Mouse (Mus musculus) gastrocnemius, postnatal 14 days (tissue): ENCODE results near the gene Lgals7. TPM values are rescaled to one million over a fixed set of nuclear protein-coding genes. Genes with fewer than 3 reads are reported as not detected.
A peak's percentile ranks its signal among the peaks of the same experiment; 100 is the strongest.

Experiments used
- DNase-seq: peaks from one replicate; pipeline ENCODE4 v3.0.0; 2021; ENCODE audit warnings: mixed read lengths
- intact Hi-C: fragments of 180-260 bp; cut with DNase I; formaldehyde crosslinking; loops from one replicate; pipeline ENCODE4 v1.15.1; 2025; ENCODE audit warnings: low total_unique reads
- total RNA-seq, 2 experiments: library from RNA; stranded (reverse); gene quantifications; 2 replicates each; pipeline ENCODE4 v1.2.3; 2021

Gene Lgals7
- total RNA-seq, 2 experiments from 2014 or later, result not detected

DNA sequence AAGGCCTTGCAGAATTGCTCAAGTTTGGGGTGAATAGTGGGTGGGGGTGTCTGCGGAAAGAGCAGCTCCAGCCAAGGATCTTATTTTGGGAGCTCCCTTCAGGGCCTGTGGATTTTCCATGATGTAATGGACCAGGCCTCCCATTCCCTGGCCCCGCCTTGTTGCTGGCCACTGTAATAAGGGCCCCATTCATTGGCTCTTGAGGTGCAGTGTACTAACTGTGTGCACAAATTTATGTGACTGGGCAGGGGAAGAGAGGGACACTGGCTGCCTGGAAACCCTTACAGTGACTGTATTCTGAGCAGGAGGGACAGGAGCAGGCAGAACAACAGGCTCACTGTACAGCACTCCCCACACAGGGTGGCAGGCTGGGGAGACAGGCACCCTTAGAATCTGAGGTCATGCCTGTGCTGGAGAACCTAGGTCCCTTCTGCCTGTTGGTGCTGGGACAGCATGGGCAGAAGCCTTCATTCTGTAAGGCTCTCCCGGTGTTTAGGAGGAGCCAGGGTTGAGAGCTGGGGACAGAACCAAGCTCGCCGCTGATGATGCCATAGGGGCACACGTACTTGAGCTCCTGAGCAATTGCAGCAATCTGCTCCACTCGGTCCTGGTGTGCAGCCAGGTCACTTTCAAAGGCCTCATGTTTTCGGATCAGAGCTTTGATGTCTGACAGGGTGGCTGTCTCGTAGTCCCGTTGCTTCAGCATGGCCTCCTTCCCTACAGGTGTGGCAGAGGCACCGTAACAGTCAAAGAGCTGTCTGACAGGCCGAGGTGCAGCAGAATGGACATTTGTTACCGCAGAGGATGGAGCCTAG lies 37.9 kb downstream of the Lgals7 start:
- intact Hi-C loops, result no loop called here
- no peak for DNase-seq

DNA sequence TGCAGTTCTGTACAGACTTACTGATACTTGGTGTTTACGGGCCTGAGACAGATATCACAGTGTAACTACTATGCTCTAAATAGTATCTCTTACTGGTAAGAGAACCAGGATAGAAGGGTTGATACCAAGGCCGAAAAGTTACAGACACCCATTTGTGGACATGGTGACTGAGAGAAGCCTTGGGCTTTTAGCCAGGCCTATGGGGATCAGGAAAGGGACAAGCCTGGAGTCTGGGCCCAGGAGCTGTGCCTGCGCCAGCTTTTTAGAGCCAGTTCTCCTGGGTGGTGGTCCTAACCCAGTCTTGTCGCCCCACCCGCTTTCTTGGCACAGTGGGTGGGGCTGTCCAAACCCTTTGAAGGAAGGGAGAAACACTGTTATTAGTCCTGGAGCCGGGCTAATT lies 38.5 kb downstream of the Lgals7 start:
- DNase-seq, result no peak
- intact Hi-C loops, result no loop called here

DNA sequence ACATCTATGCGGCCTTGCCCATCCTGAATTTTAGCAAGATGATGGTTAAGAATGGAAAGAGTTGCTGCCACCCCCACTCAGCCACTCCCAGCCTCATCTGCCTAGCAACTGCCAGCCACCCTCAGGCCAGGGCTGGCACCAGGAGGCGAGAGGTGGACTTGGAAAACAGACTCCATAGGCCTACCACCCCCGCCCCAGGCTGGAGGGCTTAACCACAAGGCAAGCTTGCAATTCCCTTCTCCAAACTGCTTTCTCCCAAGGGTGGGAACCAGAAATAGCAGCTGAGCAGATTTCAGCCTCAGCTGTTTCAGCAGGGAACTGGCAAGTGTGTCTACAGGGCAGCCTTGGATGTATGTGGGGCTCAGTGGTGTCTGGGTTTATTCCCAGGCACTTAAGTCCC lies 39.2 kb downstream of the Lgals7 start:
- DNase-seq, result no peak
- intact Hi-C loops, result no loop called here

DNA sequence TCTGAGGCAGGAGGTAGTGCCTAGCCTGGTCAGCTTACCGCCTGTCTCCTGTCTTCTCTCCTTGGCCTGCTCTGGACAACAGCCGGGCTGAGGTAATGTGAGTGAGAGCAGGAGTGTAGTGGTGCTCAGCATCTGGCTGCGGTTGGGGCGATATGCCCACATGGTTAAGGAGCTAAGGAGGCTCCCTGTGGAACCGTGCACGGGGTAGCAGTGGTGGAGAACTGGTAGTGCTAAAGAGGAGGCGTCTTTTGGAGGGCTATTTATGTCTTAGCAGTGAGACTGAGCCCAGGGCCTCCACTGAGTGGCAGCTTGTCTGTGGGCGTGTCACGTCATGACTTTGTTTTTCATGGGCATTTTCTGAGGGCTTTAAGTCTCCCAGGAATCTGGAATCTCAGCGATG lies 40.1 kb downstream of the Lgals7 start:
- intact Hi-C loops, result no loop called here
- DNase-seq, result no peak

DNA sequence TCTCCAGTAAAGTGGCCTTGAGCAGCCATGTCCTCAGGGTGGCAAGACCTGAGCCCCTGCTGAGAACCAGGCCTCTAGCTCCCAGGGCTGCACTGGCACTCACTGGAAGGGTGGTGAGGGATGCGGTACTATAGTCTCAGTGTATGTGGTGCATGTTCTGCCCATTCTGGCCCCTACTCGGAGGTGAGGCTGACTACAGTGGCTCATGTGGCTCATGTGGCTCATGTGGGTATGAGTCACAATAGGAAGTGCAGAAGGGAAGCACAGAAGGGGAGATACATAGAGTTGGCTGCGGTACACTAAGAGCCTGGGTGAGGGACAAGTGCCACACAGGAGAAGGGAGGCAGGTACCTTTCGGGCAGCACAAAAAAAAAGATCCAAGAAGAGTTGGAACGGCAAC lies 43.5 kb downstream of the Lgals7 start:
- intact Hi-C loops, result no loop called here
- no peak for DNase-seq

DNA sequence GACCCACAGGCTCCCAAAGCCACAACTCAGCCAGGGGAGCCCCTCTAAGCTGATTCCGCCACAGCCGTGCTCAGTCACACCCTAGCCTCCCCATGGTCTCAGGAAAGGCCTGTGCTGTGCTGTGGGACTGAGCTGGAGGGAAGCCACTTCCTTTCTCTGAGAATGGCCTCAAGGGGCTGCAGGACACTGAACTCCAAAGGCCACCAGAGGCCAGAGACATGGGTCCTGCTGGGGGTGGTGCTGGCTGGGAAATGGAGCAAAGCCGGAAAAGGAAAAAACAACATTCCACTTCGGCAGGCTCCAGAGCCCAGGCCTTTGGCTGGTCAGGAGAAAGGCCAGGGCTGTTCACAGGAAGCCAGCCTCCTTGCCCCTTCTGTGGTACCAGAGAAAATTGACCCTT lies 48.0 kb downstream of the Lgals7 start:
- peak; percentile 48 for DNase-seq
- intact Hi-C loops, result no loop called here

DNA sequence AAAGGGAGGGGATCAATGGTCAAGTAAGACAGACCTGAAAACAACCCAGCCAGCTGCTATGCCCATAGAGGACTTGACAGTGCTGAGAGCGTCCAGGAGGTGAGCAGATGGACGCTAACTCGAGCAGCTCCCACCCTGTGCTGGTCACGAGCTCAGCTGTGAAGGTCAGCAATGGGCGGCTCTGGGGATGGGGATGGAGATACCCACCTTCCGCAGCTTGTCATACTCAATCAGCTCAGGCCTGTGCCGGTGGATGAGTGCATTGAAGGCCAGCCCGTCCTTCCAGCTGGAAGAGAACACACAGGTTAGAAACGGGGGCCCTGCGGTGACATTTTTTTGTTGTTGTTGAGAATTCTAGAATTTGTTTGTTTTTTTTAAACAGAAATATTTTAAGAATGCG lies 49.5 kb downstream of the Lgals7 start:
- intact Hi-C loops, result no loop called here
- DNase-seq, result no peak

Other genes with a start within 250 kb of the Lgals7 start
- gene Acp7, start 232.5 kb upstream of the Lgals7 start, total RNA-seq, result not detected
- gene Fbxo27, start 171.0 kb upstream of the Lgals7 start, total RNA-seq, result 1 to 10 TPM in 1 of 2 experiments, under 1 TPM in 1; 0.82 to 1.4 TPM
- gene Fbxo17, start 147.0 kb upstream of the Lgals7 start, total RNA-seq, result 1 to 10 TPM; 5.6 to 7.3 TPM
- gene Mrps12, start 122.0 kb upstream of the Lgals7 start, total RNA-seq, result 10 to 100 TPM; 43.7 to 48.0 TPM
- 10 to 100 TPM; 19.0 TPM for gene Sars2, start 121.9 kb upstream of the Lgals7 start, total RNA-seq
- not detected for gene Ccer2, start 107.7 kb upstream of the Lgals7 start, total RNA-seq
- 10 to 100 TPM; 77.2 to 77.5 TPM for gene Sirt2, start 97.1 kb upstream of the Lgals7 start, total RNA-seq
- gene Nfkbib, start 96.3 kb upstream of the Lgals7 start, total RNA-seq, result 10 to 100 TPM; 21.2 to 21.3 TPM
- 1 to 10 TPM in 1 of 2 experiments, under 1 TPM in 1; 0.80 to 1.3 TPM for gene Rinl, start 74.9 kb upstream of the Lgals7 start, total RNA-seq
- gene Hnrnpl, start 55.3 kb upstream of the Lgals7 start, total RNA-seq, result 100 to 1,000 TPM; 158 to 189 TPM
- 100 to 1,000 TPM; 198 to 334 TPM for gene Ech1, start 38.6 kb upstream of the Lgals7 start, total RNA-seq
- gene Lgals4, start 30.0 kb upstream of the Lgals7 start, total RNA-seq, result 1 to 10 TPM; 2.0 to 4.4 TPM
- under 1 TPM; 0.10 to 0.13 TPM for gene Capn12, start 17.6 kb downstream of the Lgals7 start, total RNA-seq
- 10 to 100 TPM; 68.1 to 85.9 TPM for gene Actn4, start 98.5 kb downstream of the Lgals7 start, total RNA-seq
- 100 to 1,000 TPM; 142 to 147 TPM for gene Eif3k, start 118.0 kb downstream of the Lgals7 start, total RNA-seq
- gene Map4k1, start 118.2 kb downstream of the Lgals7 start, total RNA-seq, result 1 to 10 TPM in 1 of 2 experiments, under 1 TPM in 1; 0.71 to 1.2 TPM